Comparison of ENCODE assay signal across 8 mouse cellular contexts in genomic region chr5:24623041-24623985, GRCm38 (mm10). TPM values are rescaled to one million over a fixed set of nuclear protein-coding genes. Genes with fewer than 3 reads are reported as not detected.
DNase-seq lines count a peak whose midpoint lies in the region; ATAC-seq lines count a peak whose summit lies in the region.

No protein-coding gene starts in this region.

- no peaks in the 10 kb centered on the region for H3K9me3 ChIP-seq in heart, embryonic 15.5 days (replicated peaks)
- H3K9me3 ChIP-seq in forebrain, embryonic 12.5 days = no peaks in the 10 kb centered on the region
- H3K9me3 ChIP-seq in midbrain, embryonic 10.5 days (replicated peaks) = no peaks in the 10 kb centered on the region

- H3K4me2 ChIP-seq in heart, embryonic 15.5 days = peak overlapping the region; percentile 89
- H3K4me2 ChIP-seq in forebrain, embryonic 12.5 days = peak overlapping the region; percentile 82

- DNase-seq in heart, postnatal 14 days = no peak
- DNase-seq in cerebellum, adult 11 months = peak; percentile 91
- DNase-seq in midbrain, embryonic 10.5 days (ENCODE audit: low spot score) = no peak
- DNase-seq in testis, postnatal 14 days (ENCODE audit: low spot score) = no peak
- no peak for DNase-seq in spleen, adult 12 weeks (ENCODE audit: low spot score)
- no peak for DNase-seq in adrenal gland, postnatal 36 days

- ATAC-seq in heart, embryonic 15.5 days (replicated peaks; ENCODE audit: insufficient number of reproducible peaks, insufficient read depth, low FRiP score, low read depth) = no peak
- ATAC-seq in forebrain, embryonic 12.5 days (ENCODE audit: low FRiP score) = no peak

- no peak overlapping the region for H3K27ac ChIP-seq in heart, embryonic 15.5 days
- 0 out of 2 replicates have a peak overlapping the region, but pooled peaks have one; percentile 25 for H3K27ac ChIP-seq in forebrain, embryonic 12.5 days
- 0 out of 2 replicates have a peak overlapping the region, but pooled peaks have one; percentile 86 for H3K27ac ChIP-seq in midbrain, embryonic 10.5 days (replicated peaks)

- peaks cover 47% of the 10 kb centered on the region for H3K27me3 ChIP-seq in heart, embryonic 15.5 days
- H3K27me3 ChIP-seq in forebrain, embryonic 12.5 days = peaks cover 30% of the 10 kb centered on the region
- peaks cover 53% of the 10 kb centered on the region for H3K27me3 ChIP-seq in midbrain, embryonic 10.5 days (ENCODE audit: low read depth, poor library complexity, severe bottlenecking)

- 45% methylated on average over 8 of the region's 8 CpGs for WGBS in heart, embryonic 15.5 days
- WGBS in forebrain, embryonic 12.5 days = 45% methylated on average over 8 of the region's 8 CpGs
- WGBS in midbrain, embryonic 10.5 days = 52% methylated on average over 8 of the region's 8 CpGs

- H3K4me3 ChIP-seq in heart, embryonic 15.5 days = peak overlapping the region; percentile 56; the same call in 1 of the 2 replicates
- peak overlapping the region; percentile 56 for H3K4me3 ChIP-seq in forebrain, embryonic 12.5 days (replicated peaks)
- H3K4me3 ChIP-seq in midbrain, embryonic 10.5 days = peak overlapping the region; percentile 72

- 0 out of 2 replicates have a peak overlapping the region, but pooled peaks have one; percentile 62 for H3K9ac ChIP-seq in heart, embryonic 15.5 days
- H3K9ac ChIP-seq in forebrain, embryonic 12.5 days = peak overlapping the region; percentile 71

- intact Hi-C loops in heart, postnatal 14 days (cut with DNase I) = no loop called here

- H3K4me1 ChIP-seq in heart, embryonic 15.5 days (replicated peaks) = peaks cover 17% of the 10 kb centered on the region
- peaks cover 24% of the 10 kb centered on the region for H3K4me1 ChIP-seq in forebrain, embryonic 12.5 days
- H3K4me1 ChIP-seq in midbrain, embryonic 10.5 days = peaks cover 26% of the 10 kb centered on the region

- H3K36me3 ChIP-seq in heart, embryonic 15.5 days = no peaks in the 10 kb centered on the region
- no peaks in the 10 kb centered on the region for H3K36me3 ChIP-seq in forebrain, embryonic 12.5 days (replicated peaks)
- H3K36me3 ChIP-seq in midbrain, embryonic 10.5 days = no peaks in the 10 kb centered on the region

RNA-seq across cellular contexts. Expression of gene Smarcd3, which starts 0.9 kb away (rescaled TPM):
- polyA plus RNA-seq in heart, embryonic 15.5 days (2015; fragmentation: Nextera tagmentation; extraction: Ambion mirVana) = 50.9 and 57.2 TPM in 2 replicates
- total RNA-seq in heart, postnatal 14 days (2021) = 10 to 100 TPM; 59.2 to 60.7 TPM
- 101 and 113 TPM in 2 replicates for polyA plus RNA-seq in forebrain, embryonic 12.5 days (2016; fragmentation: Nextera tagmentation; extraction: Ambion mirVana)
- 32.4 and 44.8 TPM in 2 replicates for polyA plus RNA-seq in midbrain, embryonic 10.5 days (2016; fragmentation: Nextera tagmentation; extraction: Ambion mirVana)
- total RNA-seq in adrenal gland, postnatal 36 days (2021) = 10 to 100 TPM; 16.0 to 17.4 TPM

RNA-seq across cellular contexts. Expression of gene Chpf2, which starts 36.8 kb away (rescaled TPM):
- 13.1 and 18.5 TPM in 2 replicates for polyA plus RNA-seq in heart, embryonic 15.5 days (2015; fragmentation: Nextera tagmentation; extraction: Ambion mirVana)
- 10 to 100 TPM; 12.4 to 14.3 TPM for total RNA-seq in heart, postnatal 14 days (2021)
- 18.7 and 18.8 TPM in 2 replicates for polyA plus RNA-seq in forebrain, embryonic 12.5 days (2016; fragmentation: Nextera tagmentation; extraction: Ambion mirVana)
- 14.8 and 19.7 TPM in 2 replicates for polyA plus RNA-seq in midbrain, embryonic 10.5 days (2016; fragmentation: Nextera tagmentation; extraction: Ambion mirVana)
- 10 to 100 TPM; 35.7 to 52.5 TPM for total RNA-seq in adrenal gland, postnatal 36 days (2021)

RNA-seq across cellular contexts. Expression of gene Abcf2, which starts 46.0 kb away (rescaled TPM):
- 55.7 and 71.7 TPM in 2 replicates for polyA plus RNA-seq in heart, embryonic 15.5 days (2015; fragmentation: Nextera tagmentation; extraction: Ambion mirVana)
- 10 to 100 TPM; 44.0 to 45.7 TPM for total RNA-seq in heart, postnatal 14 days (2021)
- polyA plus RNA-seq in forebrain, embryonic 12.5 days (2016; fragmentation: Nextera tagmentation; extraction: Ambion mirVana) = 141 and 142 TPM in 2 replicates
- polyA plus RNA-seq in midbrain, embryonic 10.5 days (2016; fragmentation: Nextera tagmentation; extraction: Ambion mirVana) = 160 and 170 TPM in 2 replicates
- 10 to 100 TPM; 69.3 to 79.2 TPM for total RNA-seq in adrenal gland, postnatal 36 days (2021)
